9 mouse cellular contexts compared by ENCODE assay signal in genomic region chr13:56259021-56259925, GRCm38 (mm10). TPM values are rescaled to one million over a fixed set of nuclear protein-coding genes. Genes with fewer than 3 reads are reported as not detected.
A peak's percentile ranks its signal among the peaks of the same experiment; 100 is the strongest.
DNase-seq lines count a peak whose midpoint lies in the region; ATAC-seq and TF ChIP-seq lines count a peak whose summit lies in the region.
"Had no signal": no experiment of that assay in that cellular context is flagged by ENCODE, and none has a peak within 500 bp of the region (broad histone marks: within the 10 kb centered on the region; RNA-seq: fewer than 3 reads in every experiment).

No protein-coding gene starts in this region.

- no peak for ATAC-seq in lung, embryonic 14.5 days (ENCODE audit: insufficient read depth)
- no peak for ATAC-seq in embryonic facial prominence, embryonic 11.5 days (replicated peaks; ENCODE audit: insufficient number of reproducible peaks, low FRiP score, low TSS enrichment, low read depth)
- no peak for ATAC-seq in intestine, embryonic 15.5 days

- intact Hi-C loops in left cerebral cortex, postnatal 14 days (cut with DNase I) = loop anchor here (10.0 kb wide), 1 partner anchor 434 kb away; no protein-coding TSS in a partner anchor

- H3K9ac ChIP-seq in lung, embryonic 14.5 days = no peak overlapping the region
- no peak overlapping the region for H3K9ac ChIP-seq in embryonic facial prominence, embryonic 11.5 days (replicated peaks; ENCODE audit: low read length)
- no peak overlapping the region for H3K9ac ChIP-seq in intestine, embryonic 15.5 days

- WGBS in lung, embryonic 14.5 days = under 1% methylated on average over 55 of the region's 55 CpGs
- 1% methylated on average over 54 of the region's 55 CpGs for WGBS in embryonic facial prominence, embryonic 11.5 days
- WGBS in intestine, embryonic 15.5 days = 2% methylated on average over 55 of the region's 55 CpGs

- H3K27ac ChIP-seq in lung, embryonic 14.5 days (ENCODE audit: low read depth) = no peak overlapping the region
- no peak overlapping the region for H3K27ac ChIP-seq in embryonic facial prominence, embryonic 11.5 days (replicated peaks; ENCODE audit: low read depth, low read length)
- no peak overlapping the region for H3K27ac ChIP-seq in intestine, embryonic 15.5 days

- H3K36me3 ChIP-seq in lung, embryonic 14.5 days (ENCODE audit: insufficient read depth) = no peaks in the 10 kb centered on the region
- H3K36me3 ChIP-seq in embryonic facial prominence, embryonic 11.5 days (replicated peaks; ENCODE audit: control insufficient read depth, insufficient read depth, low read depth, low read length) = no peaks in the 10 kb centered on the region
- no peaks in the 10 kb centered on the region for H3K36me3 ChIP-seq in intestine, embryonic 15.5 days

- H3K4me2 ChIP-seq in lung, embryonic 14.5 days = peak overlapping the region; percentile 41
- H3K4me2 ChIP-seq in embryonic facial prominence, embryonic 11.5 days (ENCODE audit: low read depth, low read length) = peak overlapping the region; percentile 46
- peak overlapping the region; percentile 47 for H3K4me2 ChIP-seq in intestine, embryonic 15.5 days (replicated peaks)

- peaks cover 84% of the 10 kb centered on the region for H3K27me3 ChIP-seq in lung, embryonic 14.5 days (ENCODE audit: insufficient read depth, low read length)
- H3K27me3 ChIP-seq in embryonic facial prominence, embryonic 11.5 days (ENCODE audit: control insufficient read depth, insufficient read depth, low read length) = peaks cover 79% of the 10 kb centered on the region
- peaks cover 92% of the 10 kb centered on the region for H3K27me3 ChIP-seq in intestine, embryonic 15.5 days (replicated peaks)

- no peak for DNase-seq in lung, embryonic 14.5 days
- no peak for DNase-seq in lung, postnatal 4 days
- DNase-seq in embryonic facial prominence, embryonic 11.5 days (ENCODE audit: low spot score) = peak; percentile 49
- peak; percentile 57 for DNase-seq in retina, embryonic 14.5 days (ENCODE audit: low spot score)
- no peak for DNase-seq in left cerebral cortex, postnatal 14 days (ENCODE audit: low spot score in 2 of 2)
- DNase-seq in cerebellum, adult 18-20 months = no peak
- no peak for DNase-seq in urinary bladder, adult 18-20 months (ENCODE audit: low spot score in 2 of 2)

- no peaks in the 10 kb centered on the region for H3K4me1 ChIP-seq in lung, embryonic 14.5 days (ENCODE audit: insufficient read depth)
- peaks cover 6% of the 10 kb centered on the region for H3K4me1 ChIP-seq in embryonic facial prominence, embryonic 11.5 days (ENCODE audit: control insufficient read depth, insufficient read depth, low read length)
- peaks cover 3% of the 10 kb centered on the region for H3K4me1 ChIP-seq in intestine, embryonic 15.5 days (replicated peaks)

- 0 out of 2 replicates have a peak, but pooled peaks have one; percentile 10 for TF ChIP-seq CTCF in lung, embryonic 14.5 days (IDR thresholded peaks at IDR 0.05; ENCODE audit: low read depth)

- peak overlapping the region; percentile 17; the same call in 1 of the 2 replicates for H3K4me3 ChIP-seq in lung, embryonic 14.5 days (ENCODE audit: low read depth, low read length)
- H3K4me3 ChIP-seq in embryonic facial prominence, embryonic 11.5 days (ENCODE audit: low read depth, low read length) = peak overlapping the region; percentile 24
- H3K4me3 ChIP-seq in intestine, embryonic 15.5 days (replicated peaks) = peak overlapping the region; percentile 15; the same call in 1 of the 2 replicates

- no peaks in the 10 kb centered on the region for H3K9me3 ChIP-seq in lung, embryonic 14.5 days (ENCODE audit: low read depth, low read length)
- H3K9me3 ChIP-seq in embryonic facial prominence, embryonic 11.5 days (replicated peaks; ENCODE audit: control insufficient read depth, low read length) = no peaks in the 10 kb centered on the region
- H3K9me3 ChIP-seq in intestine, embryonic 15.5 days = no peaks in the 10 kb centered on the region

RNA-seq across cellular contexts. Expression of gene Neurog1, which starts 7.3 kb away (rescaled TPM):
- not detected in 2 replicates for polyA plus RNA-seq in lung, embryonic 14.5 days (2014; fragmentation: Nextera tagmentation; extraction: Ambion mirVana)
- 8.6 and 10.5 TPM in 2 replicates for polyA plus RNA-seq in embryonic facial prominence, embryonic 11.5 days (2014; fragmentation: Nextera tagmentation; extraction: Ambion mirVana)
- not detected in 2 replicates for polyA plus RNA-seq in intestine, embryonic 15.5 days (2015; fragmentation: Nextera tagmentation; extraction: Ambion mirVana)
- total RNA-seq in left cerebral cortex, postnatal 14 days (2021) = not detected
- total RNA-seq: hematopoietic stem cell, adult 5-6 weeks had no signal

RNA-seq across cellular contexts. Expression of gene Cxcl14, which starts 37.1 kb away (rescaled TPM):
- 9.0 and 9.8 TPM in 2 replicates for polyA plus RNA-seq in lung, embryonic 14.5 days (2014; fragmentation: Nextera tagmentation; extraction: Ambion mirVana)
- polyA plus RNA-seq in embryonic facial prominence, embryonic 11.5 days (2014; fragmentation: Nextera tagmentation; extraction: Ambion mirVana) = 104 and 108 TPM in 2 replicates
- 7.9 and 9.9 TPM in 2 replicates for polyA plus RNA-seq in intestine, embryonic 15.5 days (2015; fragmentation: Nextera tagmentation; extraction: Ambion mirVana)
- total RNA-seq in left cerebral cortex, postnatal 14 days (2021) = 100 to 1,000 TPM; 125 to 136 TPM

Comparison
In these comparisons a context has a peak if more than half of its experiments do, and no peak if none do; other contexts are left out.
1. DNase-seq: peak in embryonic facial prominence, embryonic 11.5 days (single experiment) and retina, embryonic 14.5 days (single experiment); none in lung, embryonic 14.5 days (single experiment), lung, postnatal 4 days (0 of 2), left cerebral cortex, postnatal 14 days (0 of 2), cerebellum, adult 18-20 months (0 of 2) and urinary bladder, adult 18-20 months (0 of 2).
2. Peak in every context shown above with its lines, with median percentiles within 50 percentile points of each other: H3K4me2 ChIP-seq and H3K4me3 ChIP-seq.